Mouse (Mus musculus) megakaryocyte, adult 5-6 weeks (primary cell): Measurements from ENCODE around the gene A830018L16Rik. TPM values are rescaled to one million over a fixed set of nuclear protein-coding genes. Genes with fewer than 3 reads are reported as not detected.

Experiments
- ATAC-seq: 2 replicates; pipeline ENCODE4 v1.8.0; 2016; ENCODE audit warnings: mild to moderate bottlenecking, inconsistent platforms; ENCODE audit not compliant: poor library complexity, severe bottlenecking
- total RNA-seq, 2 experiments: library from RNA; stranded (forward) in 1 of 2; stranded (reverse) in 1 of 2; fragments of 153-499, 151-499 nt in 1 of 2; fragments of 221-1000, 200-1000 nt in 1 of 2; gene quantifications; 2 replicates each; pipeline versions ENCODE4 v1.2.3 to v1.2.4; 2015 to 2017

Gene A830018L16Rik
- total RNA-seq, 2 experiments from 2014 or later = not detected

DNA sequence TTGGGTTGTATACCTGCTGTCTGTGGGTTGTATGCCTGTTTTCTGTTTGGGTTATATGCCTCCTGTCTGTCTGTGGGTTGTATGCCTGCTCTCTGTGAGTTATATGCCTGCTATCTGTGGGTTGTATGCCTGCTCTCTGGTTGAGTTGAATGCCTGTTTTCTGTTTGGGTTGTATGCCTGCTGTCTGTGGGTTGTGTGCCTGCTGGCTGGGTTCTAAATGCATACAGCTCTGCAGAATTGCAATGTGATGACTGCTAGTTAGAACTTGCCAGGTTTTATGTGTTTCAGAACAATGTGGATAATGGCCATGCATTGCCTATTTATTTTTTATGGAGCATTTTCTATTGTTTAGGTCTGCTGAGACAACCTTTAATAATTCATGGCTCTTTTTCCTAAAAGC lies 236.2 kb downstream of the A830018L16Rik start:
- no peak for ATAC-seq

DNA sequence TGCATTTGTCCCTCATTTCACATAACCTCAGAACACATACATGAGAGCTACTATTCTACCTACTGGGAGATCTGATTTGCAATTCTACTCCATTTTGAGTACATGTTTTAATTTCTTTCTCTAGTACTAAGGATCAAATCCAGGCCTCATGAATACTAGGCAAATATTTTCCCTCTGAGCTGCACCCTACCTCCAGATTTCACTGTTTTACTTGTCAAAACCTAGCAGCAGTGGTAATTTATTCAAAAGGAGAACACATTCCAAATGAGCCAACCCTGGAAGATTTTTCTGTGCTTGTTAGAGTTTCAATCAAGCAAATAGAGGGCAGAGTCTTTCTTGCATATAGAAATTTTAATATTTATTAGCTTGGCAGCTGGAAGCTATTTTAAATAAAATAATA lies 238.9 kb downstream of the A830018L16Rik start:
- no peak for ATAC-seq

GRCm38 (mm10) chr1:11657341-11658060 lies 243.6 kb downstream of the A830018L16Rik start:
- ATAC-seq = no peak

DNA sequence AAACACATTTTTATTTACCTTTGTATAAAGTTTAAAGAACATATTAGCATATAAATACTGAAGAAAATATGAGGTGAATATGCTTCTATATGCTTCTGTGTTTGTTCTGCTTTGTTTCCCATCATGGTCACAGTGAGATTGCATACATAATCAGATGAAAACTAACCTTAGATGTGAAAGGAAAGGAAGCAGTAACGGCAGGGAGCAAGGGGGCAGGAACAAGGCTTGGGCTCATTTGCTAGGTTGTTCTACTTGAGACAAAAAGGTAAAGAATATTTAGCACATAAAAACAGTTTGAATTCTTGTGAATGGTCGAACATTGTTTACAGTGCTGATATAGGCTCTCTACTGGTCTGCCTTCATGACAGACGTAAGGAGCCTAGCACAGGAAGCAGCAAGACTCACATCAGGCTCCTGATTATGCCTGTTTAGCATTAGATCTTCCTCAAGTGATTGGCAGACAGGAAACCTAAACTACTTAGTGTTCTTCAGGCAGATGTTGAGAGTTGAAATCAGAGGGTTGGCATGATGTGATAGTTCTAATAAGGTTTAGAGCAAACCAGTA lies 244.2 kb downstream of the A830018L16Rik start:
- ATAC-seq = no peak

DNA sequence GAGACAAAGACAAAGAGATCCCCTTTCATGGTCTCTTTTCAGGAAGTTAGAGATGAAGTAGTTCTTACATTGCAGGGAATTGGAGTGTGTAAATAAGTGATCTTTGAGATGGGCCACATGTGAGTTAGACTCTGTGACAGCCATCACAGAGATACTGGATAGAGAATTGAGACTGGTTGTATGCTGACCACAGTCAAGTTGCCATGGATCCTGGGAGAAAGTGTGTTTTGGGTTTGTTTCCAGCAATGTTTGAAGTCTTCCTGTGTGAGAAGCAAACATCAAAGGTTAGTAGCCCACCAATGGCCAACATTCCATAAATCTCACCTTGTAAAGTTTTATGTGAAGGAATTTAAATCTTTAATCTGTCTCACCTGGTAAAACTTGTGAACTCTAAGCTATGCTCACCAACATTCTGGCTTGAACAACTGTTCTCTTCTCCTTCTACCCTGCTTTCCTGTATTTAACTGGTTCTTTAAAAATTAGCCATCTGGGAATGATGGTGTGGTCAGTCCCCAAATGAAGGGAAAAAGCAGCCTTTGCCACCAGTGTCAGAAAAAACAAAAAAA lies 330.9 kb downstream of the A830018L16Rik start:
- no peak for ATAC-seq

GRCm38 (mm10) chr1:11748424-11748823 lies 334.5 kb downstream of the A830018L16Rik start:
- ATAC-seq = no peak

DNA sequence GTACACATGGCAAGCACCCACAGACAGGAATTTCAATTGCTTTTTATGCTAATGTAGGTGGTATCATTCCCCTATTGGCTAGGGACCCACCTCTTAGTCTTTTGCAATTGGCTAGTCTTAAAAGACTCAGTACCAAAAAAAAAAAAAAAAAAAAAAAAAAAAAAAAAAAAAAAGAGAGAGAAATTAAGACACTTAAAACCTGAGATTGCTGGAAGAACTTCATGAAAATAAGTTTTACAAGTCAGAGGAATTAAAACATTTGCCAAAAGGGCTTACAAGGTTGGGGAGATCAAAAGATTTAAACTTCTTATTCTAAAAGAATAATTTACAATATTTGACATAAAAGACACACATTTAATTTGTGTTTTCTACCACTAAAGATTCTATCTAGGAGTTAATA lies 336.2 kb downstream of the A830018L16Rik start:
- ATAC-seq = no peak

GRCm38 (mm10) chr1:11750607-11751006 lies 336.7 kb downstream of the A830018L16Rik start:
- ATAC-seq = no peak

DNA sequence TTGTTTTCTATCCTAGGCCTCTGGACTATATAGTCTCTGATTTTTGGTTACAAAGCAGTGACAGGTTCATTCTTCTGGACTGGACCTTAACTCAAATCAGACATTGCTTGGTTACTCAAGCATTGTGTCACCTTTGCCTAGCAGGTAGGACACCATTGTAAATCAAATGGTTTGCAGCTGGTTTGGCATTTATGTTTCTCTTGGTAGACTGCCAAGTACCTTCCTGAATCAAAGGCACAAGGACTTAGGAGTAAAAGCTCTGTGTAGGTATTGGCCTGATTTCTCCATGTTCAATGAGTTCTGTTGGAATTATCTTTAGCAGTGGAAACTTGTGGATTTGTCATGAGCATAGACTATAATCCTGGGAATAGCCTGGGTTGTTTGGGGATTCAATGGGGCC lies 338.1 kb downstream of the A830018L16Rik start:
- ATAC-seq = no peak

- no peak for ATAC-seq
Measured at GRCm38 (mm10) chr1:11788264-11788663, 374.4 kb downstream of the A830018L16Rik start.

- no peak for ATAC-seq
Measured at GRCm38 (mm10) chr1:11792820-11793219, 378.9 kb downstream of the A830018L16Rik start.

DNA sequence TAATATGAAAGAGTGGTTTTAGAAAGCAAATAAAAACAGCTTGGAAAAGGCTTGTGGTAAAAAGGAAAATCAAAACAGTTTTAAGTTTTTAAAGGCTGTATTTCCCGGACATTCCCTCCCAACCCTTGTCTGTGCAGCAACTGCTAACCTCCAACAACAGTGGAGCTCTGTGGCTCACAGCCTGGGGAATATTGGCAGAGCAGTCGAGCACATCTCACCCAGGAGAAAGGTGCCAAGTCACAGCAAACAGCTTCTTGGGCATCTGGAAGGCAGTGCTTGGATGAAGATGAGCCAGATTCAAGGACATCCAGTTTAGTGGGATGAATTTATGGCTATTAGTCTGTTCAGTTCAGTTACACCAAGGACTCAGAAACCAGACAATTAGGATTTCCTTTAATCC lies 381.8 kb downstream of the A830018L16Rik start:
- ATAC-seq = no peak

DNA sequence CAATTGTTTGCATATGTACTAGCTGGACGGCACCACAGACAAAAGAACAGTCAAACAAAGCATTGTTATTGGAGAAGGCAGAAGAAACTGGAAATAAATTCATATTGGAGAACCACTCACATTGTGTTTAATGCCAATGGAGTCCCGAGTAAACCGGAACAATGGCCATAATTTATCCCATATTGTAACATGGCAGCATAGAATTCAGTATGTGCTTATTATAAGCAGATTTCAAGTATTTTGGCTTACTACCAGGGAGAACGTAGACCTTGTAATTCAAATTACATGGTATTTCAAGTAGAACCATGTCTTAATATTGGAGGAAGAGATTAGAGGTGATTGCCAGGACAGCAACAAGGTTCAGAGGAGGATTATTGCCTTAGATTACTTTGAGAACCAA lies 458.9 kb downstream of the A830018L16Rik start:
- ATAC-seq = no peak

DNA sequence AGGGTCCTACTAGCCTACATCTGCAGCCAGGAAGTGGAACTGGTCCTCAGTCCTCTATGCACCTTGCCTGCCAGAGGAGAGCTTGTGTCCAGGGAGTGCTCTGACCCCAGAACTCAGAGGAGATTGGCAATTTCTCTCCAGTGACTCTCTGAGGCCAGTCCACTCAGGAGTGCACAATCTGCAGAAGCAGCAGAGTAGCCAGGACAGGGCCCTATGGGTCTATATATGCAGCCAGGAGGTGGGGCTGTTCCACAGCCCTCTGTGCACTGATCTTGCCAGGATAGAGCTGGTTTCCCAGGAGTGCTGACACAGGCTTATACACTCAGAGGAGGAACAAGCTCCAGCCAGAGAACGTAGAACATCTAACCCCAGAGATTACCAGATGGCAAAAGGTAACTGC lies 459.7 kb downstream of the A830018L16Rik start:
- ATAC-seq = no peak

DNA sequence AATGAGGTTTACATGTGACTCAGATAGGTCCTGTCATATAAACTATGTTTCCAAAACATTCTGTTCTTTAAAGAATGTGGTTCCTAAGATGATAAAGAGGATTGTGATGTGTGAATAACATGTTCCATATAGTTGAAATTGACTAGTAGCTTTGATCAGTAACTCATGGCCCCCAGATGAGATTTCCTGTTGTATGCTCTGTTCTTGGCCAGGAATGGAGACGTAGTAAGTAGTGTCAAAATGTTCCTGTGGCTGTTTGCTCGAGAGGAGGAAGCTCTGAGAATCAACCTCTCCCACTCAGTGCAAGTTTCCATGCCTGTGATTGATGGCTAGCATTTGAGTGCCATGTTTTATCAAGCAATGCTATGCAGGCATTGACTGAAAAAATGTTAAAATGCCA lies 467.8 kb downstream of the A830018L16Rik start:
- ATAC-seq = no peak

GRCm38 (mm10) chr1:11895715-11896114 lies 481.8 kb downstream of the A830018L16Rik start:
- ATAC-seq = no peak

DNA sequence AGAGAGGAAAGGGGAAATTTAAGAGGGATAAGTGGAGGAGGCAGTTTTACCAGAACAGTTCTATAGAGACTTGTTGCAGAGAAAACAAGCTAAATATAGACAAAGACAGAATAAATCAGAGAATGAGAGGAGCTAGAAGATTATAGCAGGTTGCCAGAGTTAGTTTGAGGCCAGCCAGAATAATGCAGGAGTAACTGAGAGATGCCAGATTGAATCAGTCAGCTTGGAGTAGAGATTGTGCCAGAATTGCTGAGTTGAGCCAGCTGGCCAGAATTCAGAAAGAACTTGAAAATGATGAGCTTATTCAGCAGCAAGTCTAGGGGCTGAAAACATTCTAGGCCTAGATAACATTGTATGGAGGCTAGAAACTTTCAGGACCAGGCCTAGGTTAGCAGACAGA lies 502.0 kb downstream of the A830018L16Rik start:
- ATAC-seq = no peak

GRCm38 (mm10) chr1:11936984-11937383 lies 523.1 kb downstream of the A830018L16Rik start:
- ATAC-seq = no peak

DNA sequence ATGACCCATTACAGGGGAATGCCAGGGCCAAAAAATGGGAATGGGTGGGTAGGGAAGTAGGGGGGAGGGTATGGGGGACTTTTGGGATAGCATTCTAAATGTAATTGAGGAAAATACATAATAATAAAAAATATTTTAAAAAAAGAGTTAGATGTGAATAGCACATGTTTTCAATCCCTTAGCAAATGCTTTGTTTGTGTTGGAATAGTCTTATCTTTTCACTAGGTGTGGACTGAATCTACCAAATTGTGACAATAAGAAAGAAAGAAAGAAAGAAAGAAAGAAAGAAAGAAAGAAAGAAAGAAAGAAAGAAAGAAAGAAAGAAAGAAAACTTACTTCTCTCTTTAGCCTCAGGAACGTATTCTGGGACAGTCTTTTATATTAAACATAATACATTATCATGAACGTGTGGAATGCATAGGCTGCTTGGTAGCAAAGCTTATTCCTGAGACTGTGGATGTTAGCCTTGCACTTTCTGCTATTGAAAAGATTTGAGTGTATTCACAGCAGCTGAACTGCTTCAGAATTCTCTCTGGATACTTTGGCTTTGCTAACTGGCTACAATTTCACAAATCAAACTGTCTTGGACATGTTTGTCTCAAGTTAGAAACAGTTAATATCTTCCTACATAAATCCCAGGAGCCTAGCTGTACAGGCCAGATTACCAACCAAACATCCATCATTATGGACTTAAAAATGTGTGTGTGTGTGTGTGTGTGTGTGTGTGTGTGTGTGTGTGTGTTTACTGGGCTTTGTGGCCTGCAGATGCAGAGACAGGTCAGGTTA lies 545.7 kb downstream of the A830018L16Rik start:
- no peak for ATAC-seq

DNA sequence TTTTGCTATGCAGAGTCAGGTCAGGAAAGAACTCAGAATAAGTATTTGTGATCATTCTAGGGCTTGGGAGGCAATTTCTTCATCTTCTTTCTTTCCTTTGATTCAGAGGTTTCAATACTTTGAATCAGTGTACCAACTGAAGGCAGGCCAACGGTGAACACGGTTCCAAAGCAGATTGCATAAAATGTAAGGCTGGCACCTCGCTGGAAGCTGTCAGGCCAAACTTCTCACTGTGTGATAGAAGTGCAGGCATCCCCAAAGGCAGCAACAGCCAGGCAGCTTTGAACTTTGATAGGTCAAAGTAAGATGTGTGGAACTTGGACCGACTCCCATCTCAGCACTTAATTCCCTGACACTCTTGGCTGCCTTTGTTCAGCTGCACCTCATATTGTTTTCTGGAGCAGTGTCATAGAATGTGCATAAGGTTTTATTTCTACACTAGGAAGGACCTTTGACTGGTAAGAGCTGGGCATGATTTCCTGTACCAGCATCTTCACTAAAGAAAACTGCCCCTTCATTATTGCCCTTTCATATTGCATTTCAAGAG lies 568.8 kb downstream of the A830018L16Rik start:
- ATAC-seq = no peak

- ATAC-seq = no peak
Measured at GRCm38 (mm10) chr1:11990011-11990410, 576.1 kb downstream of the A830018L16Rik start.
